Mouse (Mus musculus) left cerebral cortex, adult 2 months (tissue): Measurements from ENCODE around the gene Amz2. TPM values are rescaled to one million over a fixed set of nuclear protein-coding genes. Genes with fewer than 3 reads are reported as not detected.

ENCODE experiments used
- DNase-seq, 2 experiments: peaks; one replicate each; pipeline ENCODE4 v3.0.0; 2021 to 2022; ENCODE audit warnings: low spot score in 2 of 2, mixed read lengths in 1 of 2; ENCODE audit errors: extremely low spot score in 1 of 2
- H3K27ac ChIP-seq: fragments of 200-600 bp; 2 replicates; pipeline ENCODE4 v1.8.1; 2022
- H3K4me3 ChIP-seq: fragments of 200-600 bp; 2 replicates; pipeline ENCODE4 v1.8.1; 2022
- CTCF ChIP-seq: fragments of 200-600 bp; IDR thresholded peaks from 2 replicates; pipeline ENCODE4 v1.8.1; 2022; ENCODE audit warnings: antibody characterized with exemption, mild to moderate bottlenecking, moderate library complexity
- intact Hi-C: fragments of 180-260 bp; cut with DNase I; formaldehyde crosslinking; loops from one replicate; pipeline ENCODE4 v1.15.1; 2025
- total RNA-seq, 2 experiments: library from RNA; stranded (reverse); gene quantifications; 2 replicates each; pipeline ENCODE4 v1.2.3; 2021

Gene Amz2
- total RNA-seq, 2 experiments from 2014 or later, result 49.5 TPM

DNA sequence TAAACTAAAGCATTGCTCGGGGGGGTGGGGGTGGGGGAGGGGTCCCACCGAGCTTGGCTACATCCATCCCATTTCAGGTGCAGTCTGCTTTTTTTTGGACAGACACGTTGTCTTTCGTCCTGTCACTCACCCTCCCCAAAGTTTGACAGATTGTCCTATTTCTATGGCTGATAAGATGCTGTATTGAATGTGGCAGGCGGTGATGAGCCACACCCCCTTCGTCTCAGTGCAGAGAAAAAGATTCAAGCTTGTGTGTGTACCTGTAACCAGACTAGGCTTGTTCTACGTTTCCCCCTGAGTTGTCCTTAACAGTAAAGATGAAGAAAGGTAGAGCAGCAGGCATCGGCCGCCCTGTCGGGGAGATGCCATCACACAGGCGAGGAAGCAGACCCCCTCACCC lies 25.4 kb downstream of the Amz2 start:
- no peak for TF ChIP-seq CTCF
- intact Hi-C loops, result no loop called here
- DNase-seq, result no peak
- no peak overlapping the region for H3K4me3 ChIP-seq
- H3K27ac ChIP-seq, result no peak overlapping the region

DNA sequence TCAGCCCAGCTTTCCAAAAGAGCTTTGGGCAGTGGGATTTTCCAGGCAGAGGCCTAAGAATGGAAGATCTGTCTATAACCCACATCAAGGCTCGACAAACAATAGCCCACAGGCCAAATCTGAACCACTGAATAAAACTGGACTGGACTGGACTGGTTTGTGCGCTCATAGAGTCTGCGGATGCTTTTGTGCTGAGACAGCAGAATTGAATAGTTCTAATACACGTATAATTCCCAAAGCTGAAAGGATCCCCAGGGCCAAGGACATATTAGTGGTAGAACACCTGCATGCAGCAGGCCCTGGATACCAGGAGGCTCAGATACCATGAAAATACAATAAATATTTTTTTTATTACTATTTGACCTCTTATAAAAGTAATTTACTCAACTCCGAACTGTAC lies 30.5 kb downstream of the Amz2 start:
- intact Hi-C loops, result no loop called here
- no peak overlapping the region for H3K4me3 ChIP-seq
- no peak for TF ChIP-seq CTCF
- H3K27ac ChIP-seq, result no peak overlapping the region
- no peak for DNase-seq

DNA sequence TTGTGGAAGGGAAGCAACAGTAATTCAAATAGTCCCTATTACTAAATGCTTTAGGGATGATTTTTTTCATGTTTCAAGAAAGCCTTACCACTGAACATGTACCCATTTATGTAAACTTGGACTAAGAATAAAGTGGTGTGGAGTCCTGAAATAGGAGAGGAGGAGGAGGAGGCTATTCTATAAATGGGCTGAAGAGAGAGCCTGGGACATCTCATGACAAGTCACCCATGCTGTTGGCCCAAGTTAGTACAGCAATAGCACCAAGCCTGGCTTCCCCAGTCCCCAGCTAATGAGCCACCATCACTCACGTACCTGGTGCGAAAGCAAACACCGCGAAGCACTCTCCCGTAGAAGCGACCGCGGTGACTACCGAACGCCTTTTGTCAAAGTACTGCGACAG lies 32.4 kb downstream of the Amz2 start:
- Histone ChIP-seq H3K27ac (no peak overlapping the region), H3K4me3 (no peak overlapping the region)
- no peak for TF ChIP-seq CTCF
- no peak for DNase-seq
- intact Hi-C loops, result no loop called here

DNA sequence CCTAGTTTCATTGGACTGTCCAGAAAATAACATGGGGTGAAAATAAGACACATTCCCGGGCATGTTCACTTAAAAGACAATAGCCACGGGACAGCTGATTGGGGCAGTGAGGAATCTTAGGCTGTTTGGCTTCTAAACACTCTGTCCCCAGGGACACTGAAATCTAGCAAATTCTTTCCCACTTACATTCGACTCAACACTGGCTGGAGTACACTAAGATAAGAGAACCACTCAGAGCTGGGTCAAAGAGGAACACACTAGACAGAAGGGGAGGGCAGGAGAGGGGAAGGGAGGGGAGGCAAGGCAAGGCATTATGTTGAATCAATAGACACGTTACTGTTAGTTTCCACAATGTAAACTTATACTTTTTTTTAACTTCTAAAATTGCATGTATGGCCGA lies 34.8 kb downstream of the Amz2 start:
- H3K4me3 ChIP-seq, result no peak overlapping the region
- intact Hi-C loops, result no loop called here
- no peak for DNase-seq
- no peak for TF ChIP-seq CTCF
- no peak overlapping the region for H3K27ac ChIP-seq

DNA sequence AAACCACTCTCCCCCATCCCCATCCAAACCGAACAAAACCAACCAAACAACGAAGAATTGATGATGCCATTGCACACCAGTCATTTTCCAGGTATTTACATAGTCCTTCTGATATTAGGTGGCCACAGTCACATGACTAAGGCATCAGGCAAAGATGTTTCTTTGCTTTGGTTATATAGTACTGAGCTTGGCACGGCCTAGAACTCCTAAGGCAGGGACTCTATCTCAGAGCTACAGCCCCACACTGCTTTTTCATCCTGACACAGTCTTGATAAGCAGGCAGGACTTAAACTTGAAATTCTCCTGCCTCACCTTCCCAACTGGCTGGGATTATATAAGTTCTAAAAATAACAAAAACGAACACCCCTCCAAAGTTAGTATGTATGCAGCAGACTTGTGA lies 39.3 kb downstream of the Amz2 start:
- no peak for TF ChIP-seq CTCF
- no peak overlapping the region for H3K27ac ChIP-seq
- H3K4me3 ChIP-seq, result no peak overlapping the region
- intact Hi-C loops, result no loop called here
- no peak for DNase-seq

DNA sequence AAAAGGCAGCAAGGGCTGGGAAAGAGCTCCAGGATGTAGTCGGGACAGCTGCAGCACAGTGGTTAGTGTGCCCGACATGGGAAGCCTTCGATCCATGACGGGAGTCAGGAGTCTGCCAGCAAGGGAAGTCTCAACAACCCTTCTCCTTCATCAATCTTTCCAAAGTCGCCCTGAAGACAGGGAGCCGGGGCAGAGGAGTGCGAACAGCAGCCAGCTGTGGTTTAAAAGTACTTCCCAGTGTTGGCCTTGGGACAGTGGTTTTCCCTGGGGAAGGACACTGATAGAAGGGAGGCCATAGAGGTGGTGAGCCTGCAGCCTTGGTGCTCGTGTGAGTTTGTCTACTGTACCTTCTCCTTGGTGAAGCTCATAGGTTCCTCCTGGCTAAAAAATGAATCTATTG lies 41.2 kb downstream of the Amz2 start:
- no peak for DNase-seq
- TF ChIP-seq CTCF, result no peak
- H3K4me3 ChIP-seq, result no peak overlapping the region
- H3K27ac ChIP-seq, result no peak overlapping the region
- intact Hi-C loops, result no loop called here

DNA sequence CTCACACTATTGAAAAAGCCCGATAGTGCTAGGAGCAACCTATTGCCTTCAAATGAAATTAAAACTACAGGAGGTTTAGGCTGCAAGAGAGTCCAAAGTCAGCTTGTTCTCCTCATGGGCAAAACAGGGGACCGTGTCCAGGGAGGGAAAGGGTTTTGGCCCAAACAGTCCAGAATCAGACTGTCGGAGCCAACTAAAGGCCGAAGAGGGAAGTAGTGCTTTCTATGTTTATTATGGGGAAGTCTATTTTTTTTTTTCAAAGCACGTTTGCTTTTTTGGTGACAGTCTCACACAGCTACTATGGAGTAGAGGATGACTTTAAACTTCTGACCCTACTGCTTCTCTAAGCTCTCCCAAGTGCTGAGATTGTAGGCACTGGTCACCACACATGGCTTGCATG lies 42.4 kb downstream of the Amz2 start:
- no peak for TF ChIP-seq CTCF
- intact Hi-C loops, result no loop called here
- DNase-seq, result no peak
- H3K4me3 ChIP-seq, result no peak overlapping the region
- H3K27ac ChIP-seq, result no peak overlapping the region

DNA sequence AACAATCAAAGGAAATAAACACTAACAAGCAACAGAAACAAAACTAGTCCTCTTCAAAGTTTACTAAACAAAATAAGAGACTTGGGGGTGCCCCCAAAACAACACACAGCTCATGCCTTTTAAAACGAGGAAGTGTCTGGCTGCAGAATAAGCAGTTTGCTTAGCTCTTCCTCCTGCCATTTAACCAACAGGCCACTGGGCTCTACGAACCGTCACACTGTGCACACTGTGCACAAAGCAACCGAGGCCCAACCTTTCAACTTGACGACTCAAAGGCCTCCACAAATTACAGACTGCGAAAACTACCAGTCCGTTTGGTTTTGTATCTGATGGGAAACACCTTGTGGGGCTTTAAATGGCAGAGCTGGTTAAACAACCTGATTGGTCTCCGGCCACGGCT lies 44.4 kb downstream of the Amz2 start:
- no peak overlapping the region for H3K4me3 ChIP-seq
- intact Hi-C loops, result no loop called here
- no peak for TF ChIP-seq CTCF
- H3K27ac ChIP-seq, result no peak overlapping the region
- no peak for DNase-seq

DNA sequence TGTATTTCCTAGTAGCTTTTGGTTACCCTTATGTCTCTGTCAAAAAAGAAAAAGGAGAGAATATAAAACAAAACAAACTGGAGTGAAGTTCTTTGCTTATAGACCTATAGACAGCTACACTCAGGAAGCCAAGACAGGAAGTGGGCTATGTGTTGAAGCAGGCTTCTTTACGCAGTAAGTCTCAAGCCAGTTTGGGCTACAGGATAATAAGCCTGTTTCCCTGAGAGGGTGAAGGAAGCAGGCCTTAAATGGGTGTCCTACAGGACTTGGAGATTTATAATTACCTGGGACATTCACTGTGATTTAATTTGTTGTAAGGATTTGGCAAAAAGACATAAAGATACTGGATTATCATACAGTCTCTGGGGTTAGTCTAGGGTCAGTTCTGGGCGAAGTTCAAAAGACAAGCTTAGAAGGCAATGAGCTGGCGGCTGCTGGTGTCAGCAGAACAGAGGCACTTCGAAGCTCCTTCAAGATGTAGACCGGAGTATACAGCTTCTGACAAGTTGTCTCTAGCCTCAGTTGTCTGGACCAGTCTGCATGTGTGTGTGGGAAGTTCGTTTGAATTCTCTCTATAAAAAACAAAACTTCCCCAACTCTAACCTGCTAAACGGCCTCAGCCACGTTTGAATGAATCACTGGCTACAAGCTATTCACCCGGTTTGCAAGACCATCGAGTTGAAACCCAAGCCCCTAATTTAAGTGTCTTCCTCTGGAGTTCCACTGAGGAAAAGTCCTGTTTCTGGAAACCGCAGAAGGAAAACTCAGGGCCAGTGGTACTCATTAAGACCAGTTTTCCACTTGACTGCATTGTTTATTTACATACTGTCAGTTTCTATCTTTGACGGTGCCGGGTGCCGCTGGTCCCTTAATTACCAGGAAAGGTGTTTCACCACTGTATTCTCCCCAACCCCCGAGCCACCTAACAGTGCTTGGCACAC lies 45.4 kb downstream of the Amz2 start:
- Histone ChIP-seq H3K27ac (no peak overlapping the region), H3K4me3 (peak overlapping the region; percentile 75)
- no peak for DNase-seq
- no peak for TF ChIP-seq CTCF
- intact Hi-C loops, result no loop called here

DNA sequence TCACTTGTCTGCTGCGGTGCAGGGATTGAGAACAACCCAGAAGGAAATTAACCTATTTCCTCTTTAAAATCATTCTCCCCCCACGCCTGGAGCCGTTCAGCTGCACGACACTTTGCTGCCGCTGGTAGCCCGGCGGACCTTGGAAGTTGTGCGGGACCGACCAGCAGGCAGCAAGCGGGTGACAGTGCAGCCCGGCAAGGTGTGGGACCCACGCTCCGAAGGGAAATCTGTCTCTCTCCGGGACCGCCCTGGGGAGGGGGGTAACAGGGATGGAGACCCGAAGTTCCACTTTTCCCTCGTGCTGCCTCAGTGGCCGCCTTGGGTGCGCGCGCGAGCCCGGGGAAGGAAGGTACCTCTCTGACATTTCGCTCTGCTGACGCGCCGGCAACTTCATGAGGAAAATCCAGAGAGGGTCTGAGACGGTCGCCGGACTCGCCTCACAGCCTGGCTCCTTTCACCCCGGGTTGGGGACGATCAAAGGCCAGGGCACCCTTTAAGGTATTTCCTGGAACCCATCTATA lies 46.5 kb downstream of the Amz2 start:
- peak overlapping the region; percentile 72 for H3K27ac ChIP-seq
- peak overlapping the region; percentile 75 for H3K4me3 ChIP-seq
- TF ChIP-seq CTCF, result no peak; the same call in 1 of the 2 replicates
- peak; percentile 22 to 24 for DNase-seq
- intact Hi-C loops, result no loop called here

DNA sequence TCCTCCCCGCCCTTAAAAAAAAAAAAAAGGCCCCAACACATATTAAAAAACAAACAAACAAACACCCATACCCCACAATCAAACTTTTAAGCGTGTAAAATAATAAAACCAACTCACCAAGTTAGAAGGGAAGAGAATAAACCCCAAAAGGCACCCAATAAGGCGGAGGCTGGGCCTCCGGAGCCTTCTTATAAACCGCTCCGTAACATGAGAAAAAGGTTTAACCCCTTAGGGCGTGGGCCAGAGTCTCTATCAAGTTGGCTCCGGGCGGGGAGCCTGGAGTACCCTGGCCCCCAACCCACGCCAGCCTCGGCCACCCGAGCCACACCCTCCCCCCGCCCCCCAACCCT lies 47.0 kb downstream of the Amz2 start:
- intact Hi-C loops, result no loop called here
- peak overlapping the region; percentile 72 for H3K27ac ChIP-seq
- no peak for DNase-seq
- H3K4me3 ChIP-seq, result peak overlapping the region; percentile 75
- TF ChIP-seq CTCF, result no peak

DNA sequence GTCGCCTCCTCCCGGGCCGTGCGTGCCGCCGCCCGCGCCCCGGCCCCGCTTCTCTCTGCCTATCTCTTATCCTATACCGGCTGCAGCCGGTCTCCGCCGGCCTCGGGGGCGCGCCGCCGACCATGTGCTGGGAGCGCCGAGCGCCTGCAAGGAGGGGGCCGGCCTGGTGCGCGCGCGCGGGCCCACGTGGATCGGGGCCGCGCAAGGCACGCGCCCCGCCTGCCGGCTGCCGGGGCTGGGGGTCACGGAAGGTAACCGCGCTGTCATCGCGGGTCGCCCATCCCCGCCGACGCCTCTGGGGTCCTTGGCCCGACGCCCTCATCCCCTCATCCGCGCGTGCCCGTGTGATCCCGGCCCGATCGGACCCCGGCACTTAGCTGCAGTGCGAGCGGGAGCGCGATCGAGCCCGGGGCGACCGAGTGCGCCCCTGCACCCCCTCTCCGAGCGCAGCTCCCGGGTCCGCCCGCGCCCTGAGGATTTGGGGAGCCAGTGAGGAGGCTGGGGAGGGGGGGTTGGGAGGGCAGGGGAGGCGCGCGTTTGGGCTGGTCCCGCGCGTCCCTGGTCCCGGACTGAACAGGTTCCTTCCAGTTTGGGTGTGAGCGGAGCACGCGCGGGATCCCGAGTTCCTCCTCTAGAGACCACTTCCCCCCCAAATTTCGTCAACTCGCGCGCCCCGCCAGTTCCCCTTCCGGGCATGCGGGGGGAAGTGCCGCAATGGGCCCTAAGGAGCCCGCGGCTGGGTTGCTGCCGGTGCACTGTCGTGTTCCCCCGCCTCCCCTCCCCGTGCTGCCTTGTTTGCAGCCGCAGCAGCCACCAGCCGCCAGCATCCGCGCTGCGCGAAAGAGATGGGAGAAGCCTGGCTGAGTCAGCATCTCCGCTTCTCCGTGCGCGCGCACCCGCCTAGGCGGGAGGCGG lies 47.7 kb downstream of the Amz2 start, which contains the start of the genes Arsg and Slc16a6:
Gene Arsg (plus strand): TSS at position 204 of the 915 bp plus-strand sequence.
Gene Slc16a6 (minus strand): TSS at position 428 of the 915 bp plus-strand sequence.
- intact Hi-C loops, result loop anchor here (2.0 kb wide), 1 partner anchor 111 kb away; the partner anchor contains the start of gene Gna13

More for the DNA sequence above, 47.7 kb downstream of the Amz2 start, which contains the start of the genes Arsg and Slc16a6:
- TF ChIP-seq CTCF, result no peak
- DNase-seq, result peak; percentile 84 to 88
- Histone ChIP-seq H3K27ac (peak within 1 kb of the TSS; percentile 97), H3K4me3 (peak within 1 kb of the TSS; percentile 75)
